Mouse (Mus musculus) activated CD4-positive, CD25-positive, alpha-beta regulatory T cell (primary cell): ENCODE data around the gene Lims1. TPM values are rescaled to one million over a fixed set of nuclear protein-coding genes. Genes with fewer than 3 reads are reported as not detected.

Source experiments
- polyA plus RNA-seq, 2 experiments: library from polyadenylated mRNA; unstranded; fragments of 100-300 nt; shearing (Covaris generic); gene quantifications; one replicate each; pipeline ENCODE4 v1.2.1; 2017

Lims1 gene
- polyA plus RNA-seq = 100 to 1,000 TPM in 1 of 2 experiments, 10 to 100 TPM in 1; 82.0 to 115 TPM

DNA sequence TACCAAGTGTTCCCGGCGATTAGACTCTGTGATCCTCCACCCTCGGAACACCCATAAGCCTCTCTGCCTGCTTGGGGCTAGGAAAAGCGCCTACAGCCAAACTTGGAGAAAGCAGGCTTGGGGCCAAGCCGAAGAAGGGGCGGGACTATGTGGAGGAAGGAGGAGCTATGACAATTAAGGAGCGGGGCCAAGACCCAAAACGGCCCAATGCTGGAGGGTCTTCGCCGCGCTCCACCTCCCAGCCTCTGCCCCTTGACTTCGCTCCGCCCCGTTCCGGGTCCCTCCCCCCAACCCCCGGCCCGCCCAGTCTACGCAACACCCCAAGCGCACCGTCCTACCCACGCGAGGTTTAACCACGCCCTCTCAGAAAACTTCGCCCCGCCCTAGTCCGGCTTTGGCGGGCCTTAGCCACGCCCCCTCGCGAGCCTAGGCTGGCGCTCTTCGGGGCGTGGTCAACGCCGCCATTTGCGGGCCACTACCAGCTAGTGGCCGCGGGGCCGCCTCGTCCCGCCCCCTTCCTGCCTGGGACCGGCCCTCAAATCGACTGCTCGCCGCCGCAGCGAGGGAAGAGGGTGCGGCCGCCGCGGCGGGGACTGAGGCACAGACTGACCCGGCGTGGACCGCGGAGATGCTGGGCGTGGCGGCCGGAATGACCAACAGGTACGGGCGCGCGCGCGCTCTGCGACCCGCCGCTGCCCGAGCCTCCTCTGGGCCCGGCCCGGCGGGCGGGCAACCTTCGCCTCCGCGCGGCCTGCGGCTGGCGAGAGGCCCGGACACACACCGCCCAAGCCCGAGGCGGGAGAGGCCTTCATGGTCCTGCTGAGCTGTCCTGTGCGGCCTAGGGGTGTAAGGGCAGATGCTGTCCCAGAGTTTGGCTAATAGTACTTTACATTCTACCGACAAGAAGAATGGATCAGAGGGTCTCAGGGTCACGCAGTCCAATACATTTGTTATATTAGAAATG, at the start of gene Lims1:
Gene Lims1 (plus strand): TSS at position 439 of the 964 bp plus-strand sequence.

GRCm38 (mm10) chr10:58446384-58447279, 123.4 kb downstream of the Lims1 start, which contains the start of gene Ranbp2:
Gene Ranbp2, plus strand, starts transcription at chr10:58446920.

Other genes starting within 250 kb of the Lims1 start
- 1 to 10 TPM in 1 of 2 experiments, not detected in 1; 2.1 TPM for gene AW822073, start 98.5 kb upstream of the Lims1 start, polyA plus RNA-seq
- 1 to 10 TPM in 1 of 2 experiments, not detected in 1; 5.1 TPM for gene Duxf3, start 90.8 kb upstream of the Lims1 start, polyA plus RNA-seq
- gene Gm4981, start 86.8 kb upstream of the Lims1 start, polyA plus RNA-seq = under 1 TPM in 1 of 2 experiments, not detected in 1; 0.23 TPM
- 10 to 100 TPM; 60.0 to 61.5 TPM for gene Gcc2, start 68.0 kb upstream of the Lims1 start, polyA plus RNA-seq
- gene Ranbp2, start 123.5 kb downstream of the Lims1 start, polyA plus RNA-seq = 10 to 100 TPM; 34.7 to 42.3 TPM
- 1 to 10 TPM; 2.1 to 6.4 TPM for gene Ccdc138, start 174.5 kb downstream of the Lims1 start, polyA plus RNA-seq